Mouse (Mus musculus) gastrocnemius, postnatal 4 days (tissue): ENCODE results near the gene Hist4h4. TPM values are rescaled to one million over a fixed set of nuclear protein-coding genes. Genes with fewer than 3 reads are reported as not detected.
A peak's percentile ranks its signal among the peaks of the same experiment; 100 is the strongest.

Experiments
- DNase-seq, 2 experiments: peaks; one replicate each; pipeline ENCODE4 v3.0.0; 2021 to 2022; ENCODE audit warnings: low spot score in 2 of 2, mixed read lengths in 2 of 2
- long read RNA-seq, 2 experiments: library from polyadenylated mRNA; stranded (forward); transcript quantifications; one replicate each; pipeline ENCODE4 v2.0.0; 2021
- total RNA-seq, 2 experiments: library from RNA; stranded (reverse); gene quantifications; 2 replicates each; pipeline ENCODE4 v1.2.3; 2021

Gene Hist4h4
- 10 to 100 TPM; 32.2 to 40.5 TPM for total RNA-seq
- long read RNA-seq, experiment 1: 0 reads
- long read RNA-seq, experiment 2: 0 reads

- DNase-seq: peak; percentile 90 to 95
These were observed at the start of gene Hist4h4 for GRCm38 (mm10) chr6:136803739-136804633. Gene Hist4h4 (minus strand): TSS chr6:136804415.

- no peak for DNase-seq
These were observed 48.5 kb upstream of the Hist4h4 start for GRCm38 (mm10) chr6:136852762-136853161.

- no peak for DNase-seq
These were observed 48.1 kb upstream of the Hist4h4 start for GRCm38 (mm10) chr6:136852348-136852747.

- no peak for DNase-seq
These were observed 46.1 kb upstream of the Hist4h4 start for GRCm38 (mm10) chr6:136850267-136850666.

- DNase-seq: no peak
These were observed 44.8 kb upstream of the Hist4h4 start for GRCm38 (mm10) chr6:136848971-136849370.

- DNase-seq: no peak
These were observed 44.2 kb upstream of the Hist4h4 start for GRCm38 (mm10) chr6:136848399-136848798.

- peak in 1 of 2 experiments; percentile 56 for DNase-seq
These were observed 43.6 kb upstream of the Hist4h4 start for GRCm38 (mm10) chr6:136847790-136848189.

- no peak for DNase-seq
These were observed 43.1 kb upstream of the Hist4h4 start for GRCm38 (mm10) chr6:136847267-136847666.

GRCm38 (mm10) chr6:136845706-136846480 is 41.7 kb upstream of the Hist4h4 start:
- DNase-seq: no peak

- no peak for DNase-seq
These were observed 40.7 kb upstream of the Hist4h4 start for GRCm38 (mm10) chr6:136844903-136845302.

GRCm38 (mm10) chr6:136837323-136837722 is 33.1 kb upstream of the Hist4h4 start:
- DNase-seq: no peak

- no peak for DNase-seq
These were observed 31.1 kb upstream of the Hist4h4 start, which contains the start of gene Smco3 for GRCm38 (mm10) chr6:136835352-136835751. Gene Smco3 (minus strand): TSS chr6:136835452.

- no peak for DNase-seq
These were observed 27.5 kb upstream of the Hist4h4 start for GRCm38 (mm10) chr6:136831712-136832111.

- no peak for DNase-seq
These were observed 24.5 kb upstream of the Hist4h4 start for GRCm38 (mm10) chr6:136828681-136829080.

- peak; percentile 84 to 95 for DNase-seq
These were observed 23.8 kb upstream of the Hist4h4 start, which contains the start of gene Wbp11 for GRCm38 (mm10) chr6:136827881-136828561. Gene Wbp11 (minus strand): TSS chr6:136828233.

- DNase-seq: no peak
These were observed 23.3 kb upstream of the Hist4h4 start, which contains the start of gene BC049715 for GRCm38 (mm10) chr6:136827516-136827880. Gene BC049715 (plus strand): TSS chr6:136827626.

GRCm38 (mm10) chr6:136827116-136827515 is 22.9 kb upstream of the Hist4h4 start:
- DNase-seq: no peak

GRCm38 (mm10) chr6:136824987-136825386 is 20.8 kb upstream of the Hist4h4 start:
- DNase-seq: no peak

- DNase-seq: no peak
These were observed 16.9 kb upstream of the Hist4h4 start for GRCm38 (mm10) chr6:136821086-136821485.

GRCm38 (mm10) chr6:136820381-136820780 is 16.2 kb upstream of the Hist4h4 start:
- DNase-seq: no peak

- DNase-seq: no peak
These were observed 13.3 kb upstream of the Hist4h4 start for GRCm38 (mm10) chr6:136817549-136817948.
